Mouse (Mus musculus) inflammation-experienced regulatory T-cells, adult 6 months (primary cell): Measurements from ENCODE around the gene Efnb3. TPM values are rescaled to one million over a fixed set of nuclear protein-coding genes. Genes with fewer than 3 reads are reported as not detected.

Experiments used
- polyA plus RNA-seq, 3 experiments: library from polyadenylated mRNA; unstranded; fragments of 100-300 nt; shearing (Covaris generic); gene quantifications; one replicate each; pipeline ENCODE4 v1.2.1; 2017

The Efnb3 gene
- polyA plus RNA-seq, 3 experiments from 2014 or later, result 0.11 to 0.22 TPM; not detected in 1

Other genes with a start within 250 kb of the Efnb3 start
- 1 to 10 TPM; 7.4 to 9.9 (median 7.5) TPM for gene Cntrob, start 236.4 kb downstream of the Efnb3 start, polyA plus RNA-seq
- 100 to 1,000 TPM; 107 to 109 (median 107) TPM for gene Trappc1, start 236.2 kb downstream of the Efnb3 start, polyA plus RNA-seq
- 1 to 10 TPM in 1 of 3 experiments, under 1 TPM in 2; 0.34 to 2.0 (median 0.99) TPM for gene Kcnab3, start 233.9 kb downstream of the Efnb3 start, polyA plus RNA-seq
- gene Rnf227, start 219.7 kb downstream of the Efnb3 start, polyA plus RNA-seq, result 1 to 10 TPM; 2.5 to 5.9 (median 4.8) TPM
- 10 to 100 TPM; 30.0 to 68.3 (median 60.9) TPM for gene Chd3, start 190.8 kb downstream of the Efnb3 start, polyA plus RNA-seq
- gene Naa38, start 164.7 kb downstream of the Efnb3 start, polyA plus RNA-seq, result 100 to 1,000 TPM; 108 to 130 (median 112) TPM
- 10 to 100 TPM; 13.9 to 20.0 (median 18.4) TPM for gene Cyb5d1, start 164.6 kb downstream of the Efnb3 start, polyA plus RNA-seq
- 1 to 10 TPM in 1 of 3 experiments, under 1 TPM in 2; 0.40 to 1.0 (median 0.74) TPM for gene Tmem88, start 162.0 kb downstream of the Efnb3 start, polyA plus RNA-seq
- gene Kdm6b, start 146.5 kb downstream of the Efnb3 start, polyA plus RNA-seq, result 10 to 100 TPM; 20.7 to 39.7 (median 35.5) TPM
- under 1 TPM in 1 of 3 experiments, not detected in 2; 0.21 TPM for gene Dnah2, start 11.1 kb downstream of the Efnb3 start, polyA plus RNA-seq
- gene Wrap53, start 20.1 kb upstream of the Efnb3 start, polyA plus RNA-seq, result 10 to 100 TPM; 22.0 to 32.2 (median 25.7) TPM
- gene Trp53, start 20.2 kb upstream of the Efnb3 start, polyA plus RNA-seq, result 100 to 1,000 TPM; 193 to 355 (median 324) TPM
- under 1 TPM in 1 of 3 experiments, not detected in 2; 0.17 TPM for gene Atp1b2, start 45.7 kb upstream of the Efnb3 start, polyA plus RNA-seq
- under 1 TPM in 1 of 3 experiments, not detected in 2; 0.40 TPM for gene Shbg, start 57.7 kb upstream of the Efnb3 start, polyA plus RNA-seq
- gene Sat2, start 61.8 kb upstream of the Efnb3 start, polyA plus RNA-seq, result not detected
- 1 to 10 TPM; 7.6 to 9.3 (median 9.1) TPM for gene Fxr2, start 72.8 kb upstream of the Efnb3 start, polyA plus RNA-seq
- gene Sox15, start 95.1 kb upstream of the Efnb3 start, polyA plus RNA-seq, result not detected
- 10 to 100 TPM; 30.3 to 55.1 (median 52.5) TPM for gene Mpdu1, start 102.4 kb upstream of the Efnb3 start, polyA plus RNA-seq
- gene Cd68, start 105.9 kb upstream of the Efnb3 start, polyA plus RNA-seq, result 10 to 100 TPM in 1 of 3 experiments, 1 to 10 TPM in 2; 3.8 to 21.2 (median 4.5) TPM
- 100 to 1,000 TPM; 156 to 375 (median 178) TPM for gene Eif4a1, start 112.2 kb upstream of the Efnb3 start, polyA plus RNA-seq
- gene Senp3, start 121.9 kb upstream of the Efnb3 start, polyA plus RNA-seq, result 10 to 100 TPM; 21.8 to 38.0 (median 32.0) TPM
- gene Tnfsf13, start 125.6 kb upstream of the Efnb3 start, polyA plus RNA-seq, result not detected
- gene Tnfsf12, start 135.6 kb upstream of the Efnb3 start, polyA plus RNA-seq, result not detected
- gene Tnfsfm13, start 135.9 kb upstream of the Efnb3 start, polyA plus RNA-seq, result not detected
- 10 to 100 TPM; 27.3 to 28.4 (median 27.7) TPM for gene Polr2a, start 198.4 kb upstream of the Efnb3 start, polyA plus RNA-seq
- not detected for gene Slc35g3, start 201.8 kb upstream of the Efnb3 start, polyA plus RNA-seq
- gene Zbtb4, start 205.7 kb upstream of the Efnb3 start, polyA plus RNA-seq, result 10 to 100 TPM in 2 of 3 experiments, 1 to 10 TPM in 1; 4.3 to 13.9 (median 11.8) TPM
- 1 to 10 TPM; 1.7 to 2.5 (median 1.8) TPM for gene Chrnb1, start 235.7 kb upstream of the Efnb3 start, polyA plus RNA-seq
- not detected for gene Fgf11, start 241.7 kb upstream of the Efnb3 start, polyA plus RNA-seq
- gene Tmem102, start 245.4 kb upstream of the Efnb3 start, polyA plus RNA-seq, result not detected